Mouse (Mus musculus) duodenum, adult 2 months (tissue): ENCODE measurements around the gene 1700010B08Rik. TPM values are rescaled to one million over a fixed set of nuclear protein-coding genes. Genes with fewer than 3 reads are reported as not detected.

Experiments
- polyA plus RNA-seq: library from polyadenylated mRNA; depleted of rRNA; stranded (reverse); fragments of >200 nt; gene quantifications from 2 replicates; pipeline ENCODE4 v1.2.3, GENCODE M21; 2012; ENCODE audit warnings: low replicate concordance; rRNA removed

Gene 1700010B08Rik
- polyA plus RNA-seq, result not detected in 2 replicates

GRCm38 (mm10) chr2:173719115-173719514 lies at the start of gene 1700010B08Rik:
Gene 1700010B08Rik, plus strand, starts transcription at chr2:173719415.

GRCm38 (mm10) chr2:173737222-173737989 lies 18.2 kb downstream of the 1700010B08Rik start, which contains the start of gene Vapb:
Gene Vapb, plus strand, starts transcription at chr2:173737511.

Other genes starting within 250 kb of the 1700010B08Rik start
- not detected in 2 replicates for gene 1700021F07Rik, start 196.8 kb upstream of the 1700010B08Rik start, polyA plus RNA-seq
- gene Ankrd60, start 141.1 kb upstream of the 1700010B08Rik start, polyA plus RNA-seq, result not detected in 2 replicates
- gene Rab22a, start 59.7 kb upstream of the 1700010B08Rik start, polyA plus RNA-seq, result 49.1 and 86.9 TPM in 2 replicates
- 7.1 and 8.9 TPM in 2 replicates for gene Vapb, start 18.1 kb downstream of the 1700010B08Rik start, polyA plus RNA-seq